7 mouse cellular contexts compared by ENCODE assay signal in the genomic region with DNA sequence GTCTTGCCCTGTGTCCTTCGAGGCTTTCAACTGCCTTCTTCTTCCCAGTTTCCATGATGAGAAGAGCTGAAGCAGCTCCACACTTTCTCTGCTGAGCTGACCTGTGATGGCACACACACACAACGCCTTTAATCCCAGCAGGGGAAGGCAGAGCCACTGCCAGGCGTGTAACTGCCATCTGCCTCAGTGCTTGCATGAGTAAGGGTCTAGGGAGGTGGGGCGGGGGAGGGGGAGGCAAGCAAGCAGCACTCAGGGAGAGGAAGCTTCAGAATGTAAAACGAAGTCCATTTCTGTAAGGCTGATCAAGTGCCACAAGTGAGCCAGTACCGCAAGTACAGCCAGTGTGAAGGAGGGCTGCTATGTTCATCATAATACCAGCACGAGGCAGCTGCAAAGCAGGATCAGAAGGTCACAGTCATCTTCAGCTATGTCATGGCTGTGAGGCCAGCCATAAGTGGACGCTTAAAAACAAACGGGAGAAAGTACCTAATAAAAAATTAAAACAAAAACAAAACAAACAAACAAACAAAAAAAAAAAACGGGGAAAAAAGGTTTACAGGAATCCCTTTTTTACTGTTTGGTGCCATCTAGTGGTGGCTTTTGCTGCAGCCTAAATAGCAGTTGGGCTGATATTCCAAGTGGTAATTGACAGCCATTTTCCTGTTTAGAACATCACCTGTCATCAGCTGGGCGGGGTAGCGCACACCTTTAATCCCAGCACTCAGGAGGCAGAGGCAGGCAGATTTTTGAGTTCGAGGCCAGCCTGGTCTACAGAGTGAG. TPM values are rescaled to one million over a fixed set of nuclear protein-coding genes. Genes with fewer than 3 reads are reported as not detected.
DNase-seq lines count a peak whose midpoint lies in the region; ATAC-seq and TF ChIP-seq lines count a peak whose summit lies in the region.

No protein-coding gene starts in this region.

- H3K4me1 ChIP-seq in bone marrow, adult 2 months (ENCODE audit: control insufficient read depth, insufficient read depth, low read length): no peaks in the 10 kb centered on the region
- no peaks in the 10 kb centered on the region for H3K4me1 ChIP-seq in embryonic facial prominence, embryonic 14.5 days (ENCODE audit: control insufficient read depth, insufficient read depth, low read length)
- no peaks in the 10 kb centered on the region for H3K4me1 ChIP-seq in hindbrain, embryonic 16.5 days (ENCODE audit: control insufficient read depth, insufficient read depth, low read depth, low read length)
- no peaks in the 10 kb centered on the region for H3K4me1 ChIP-seq in liver, postnatal 0 days (ENCODE audit: insufficient read depth)

- no peak for TF ChIP-seq POLR2A in bone marrow, adult 2 months (IDR thresholded peaks at IDR 0.05; ENCODE audit: borderline replicate concordance, control insufficient read depth, low read depth, low read length)

- peak; percentile 73 for DNase-seq in urinary bladder, postnatal 14 days (ENCODE audit: low spot score)
- no peak for DNase-seq in urinary bladder, adult 2 months (ENCODE audit: low spot score)
- peak; percentile 76 for DNase-seq in embryonic facial prominence, embryonic 14.5 days (ENCODE audit: low spot score)
- peak; percentile 57 for DNase-seq in liver, postnatal 0 days
- peak; percentile 87 for DNase-seq in retina, embryonic 14.5 days (ENCODE audit: low spot score)

- H3K36me3 ChIP-seq in embryonic facial prominence, embryonic 14.5 days (ENCODE audit: control insufficient read depth, insufficient read depth, low read length): peaks cover 98% of the 10 kb centered on the region
- H3K36me3 ChIP-seq in hindbrain, embryonic 16.5 days (ENCODE audit: control insufficient read depth, insufficient read depth, low read length): peaks cover 33% of the 10 kb centered on the region
- peaks cover 80% of the 10 kb centered on the region for H3K36me3 ChIP-seq in liver, postnatal 0 days (replicated peaks; ENCODE audit: insufficient read depth, low read length)

- no peak overlapping the region for H3K9ac ChIP-seq in embryonic facial prominence, embryonic 14.5 days (ENCODE audit: low read depth, low read length)
- H3K9ac ChIP-seq in hindbrain, embryonic 16.5 days (ENCODE audit: low read depth, low read length): no peak overlapping the region
- no peak overlapping the region for H3K9ac ChIP-seq in liver, postnatal 0 days (replicated peaks)

- H3K4me2 ChIP-seq in embryonic facial prominence, embryonic 14.5 days (ENCODE audit: low read depth, low read length): no peak overlapping the region
- H3K4me2 ChIP-seq in hindbrain, embryonic 16.5 days (ENCODE audit: low read length): no peak overlapping the region
- H3K4me2 ChIP-seq in liver, postnatal 0 days (ENCODE audit: low read depth, low read length): no peak overlapping the region

- no peak for TF ChIP-seq EP300 in liver, postnatal 0 days (IDR thresholded peaks at IDR 0.05; ENCODE audit: low read depth)

- no peak overlapping the region for H3K4me3 ChIP-seq in bone marrow, adult 2 months (replicated peaks; ENCODE audit: control insufficient read depth, low read depth, low read length)
- no peak overlapping the region for H3K4me3 ChIP-seq in embryonic facial prominence, embryonic 14.5 days (ENCODE audit: low read depth, low read length)
- no peak overlapping the region for H3K4me3 ChIP-seq in hindbrain, embryonic 16.5 days (ENCODE audit: low read length)
- no peak overlapping the region for H3K4me3 ChIP-seq in liver, postnatal 0 days (ENCODE audit: low read depth, low read length)

- no peak for ATAC-seq in embryonic facial prominence, embryonic 14.5 days (ENCODE audit: low read depth)
- ATAC-seq in hindbrain, embryonic 16.5 days: peak; percentile 61; the same call in 1 of the 2 replicates
- no peak for ATAC-seq in liver, postnatal 0 days

- no peaks in the 10 kb centered on the region for H3K9me3 ChIP-seq in embryonic facial prominence, embryonic 14.5 days (ENCODE audit: control insufficient read depth, low read length)
- no peaks in the 10 kb centered on the region for H3K9me3 ChIP-seq in hindbrain, embryonic 16.5 days (ENCODE audit: control insufficient read depth, low read length)
- peaks cover 3% of the 10 kb centered on the region; the same call in 1 of the 2 replicates for H3K9me3 ChIP-seq in liver, postnatal 0 days (ENCODE audit: low read length)

- peak; percentile 18; the same call in 1 of the 2 replicates for TF ChIP-seq CTCF in bone marrow, adult 2 months (IDR thresholded peaks at IDR 0.05; ENCODE audit: control insufficient read depth, insufficient read depth, low read length)
- TF ChIP-seq CTCF in liver, postnatal 0 days (IDR thresholded peaks at IDR 0.05; ENCODE audit: low read depth): peak; percentile 80

- no peaks in the 10 kb centered on the region for H3K27me3 ChIP-seq in embryonic facial prominence, embryonic 14.5 days (replicated peaks; ENCODE audit: control insufficient read depth, insufficient read depth, low read length)
- no peaks in the 10 kb centered on the region for H3K27me3 ChIP-seq in hindbrain, embryonic 16.5 days (replicated peaks; ENCODE audit: control insufficient read depth, insufficient read depth, low read length)
- H3K27me3 ChIP-seq in liver, postnatal 0 days (ENCODE audit: insufficient read depth, low read length): no peaks in the 10 kb centered on the region

- 69% methylated on average over 13 of the region's 13 CpGs for WGBS in bone marrow, adult 2 months
- 69% methylated on average over 13 of the region's 13 CpGs for WGBS in embryonic facial prominence, embryonic 14.5 days
- 61% methylated on average over 13 of the region's 13 CpGs for WGBS in hindbrain, embryonic 16.5 days
- WGBS in liver, postnatal 0 days (ENCODE audit: insufficient replicate concordance): 68% methylated on average over 13 of the region's 13 CpGs

- no peak overlapping the region for H3K27ac ChIP-seq in bone marrow, adult 2 months (ENCODE audit: control insufficient read depth, insufficient read depth, low read depth, low read length, poor library complexity)
- no peak overlapping the region for H3K27ac ChIP-seq in embryonic facial prominence, embryonic 14.5 days (replicated peaks; ENCODE audit: low read depth, low read length)
- 0 out of 2 replicates have a peak overlapping the region, but pooled peaks have one; percentile 17 for H3K27ac ChIP-seq in hindbrain, embryonic 16.5 days (ENCODE audit: low read depth, low read length)
- no peak overlapping the region for H3K27ac ChIP-seq in liver, postnatal 0 days (ENCODE audit: low read depth)

RNA-seq across cellular contexts. Expression of a gene that starts 22.6 kb away (rescaled TPM):
- polyA plus RNA-seq in urinary bladder, adult 2 months (2012; rRNA removed): 13.3 and 14.9 TPM in 2 replicates
- polyA plus RNA-seq in bone marrow, adult 2 months (2011; ENCODE audit: insufficient read depth, insufficient read length, low replicate concordance, missing spikeins): 9.2 and 11.1 TPM in 2 replicates
- 15.7 and 16.3 TPM in 2 replicates for polyA plus RNA-seq in embryonic facial prominence, embryonic 14.5 days (2014; fragmentation: Nextera tagmentation; extraction: Ambion mirVana)
- 13.4 and 13.6 TPM in 2 replicates for polyA plus RNA-seq in hindbrain, embryonic 16.5 days (2015; fragmentation: Nextera tagmentation; extraction: Ambion mirVana)
- 4.1 and 5.2 TPM in 2 replicates for polyA plus RNA-seq in liver, postnatal 0 days (2015; fragmentation: Nextera tagmentation; extraction: Ambion mirVana)

RNA-seq across cellular contexts. Expression of a gene that starts 38.3 kb away (rescaled TPM):
- polyA plus RNA-seq in urinary bladder, adult 2 months (2012; rRNA removed): 13.5 and 13.6 TPM in 2 replicates
- polyA plus RNA-seq in bone marrow, adult 2 months (2011; ENCODE audit: insufficient read depth, insufficient read length, low replicate concordance, missing spikeins): 8.6 and 13.6 TPM in 2 replicates
- polyA plus RNA-seq in embryonic facial prominence, embryonic 14.5 days (2014; fragmentation: Nextera tagmentation; extraction: Ambion mirVana): 23.6 TPM in 2 replicates
- 5.1 and 6.5 TPM in 2 replicates for polyA plus RNA-seq in hindbrain, embryonic 16.5 days (2015; fragmentation: Nextera tagmentation; extraction: Ambion mirVana)
- 4.5 and 5.3 TPM in 2 replicates for polyA plus RNA-seq in liver, postnatal 0 days (2015; fragmentation: Nextera tagmentation; extraction: Ambion mirVana)
